Mouse (Mus musculus) adrenal gland, adult 18-20 months (tissue): Measurements from ENCODE around the gene Tas2r121. TPM values are rescaled to one million over a fixed set of nuclear protein-coding genes. Genes with fewer than 3 reads are reported as not detected.
"Not testable (repeated sequence)": the region's sequence is repeated elsewhere in the genome, so short reads cannot be mapped to it uniquely, and the experiment has no call there.

Experiments
- DNase-seq, 2 experiments: peaks; one replicate each; pipeline ENCODE4 v3.0.0; 2021 to 2022; ENCODE audit warnings: low spot score in 2 of 2
- long read RNA-seq, 2 experiments: library from polyadenylated mRNA; stranded (forward); transcript quantifications; one replicate each; pipeline ENCODE4 v2.0.0; 2021
- total RNA-seq, 2 experiments: library from RNA; stranded (reverse); gene quantifications; 1 replicate in 1 of 2; 2 replicates in 1 of 2; pipeline ENCODE4 v1.2.3; 2021

Gene Tas2r121
- total RNA-seq, result not detected
- long read RNA-seq, experiment 1, result 0 reads
- long read RNA-seq, experiment 2, result 0 reads

GRCm38 (mm10) chr6:132700907-132701306 lies at the start of gene Tas2r121:
Tas2r121 (minus strand) TSS chr6:132701007.
- DNase-seq, result no peak

DNA sequence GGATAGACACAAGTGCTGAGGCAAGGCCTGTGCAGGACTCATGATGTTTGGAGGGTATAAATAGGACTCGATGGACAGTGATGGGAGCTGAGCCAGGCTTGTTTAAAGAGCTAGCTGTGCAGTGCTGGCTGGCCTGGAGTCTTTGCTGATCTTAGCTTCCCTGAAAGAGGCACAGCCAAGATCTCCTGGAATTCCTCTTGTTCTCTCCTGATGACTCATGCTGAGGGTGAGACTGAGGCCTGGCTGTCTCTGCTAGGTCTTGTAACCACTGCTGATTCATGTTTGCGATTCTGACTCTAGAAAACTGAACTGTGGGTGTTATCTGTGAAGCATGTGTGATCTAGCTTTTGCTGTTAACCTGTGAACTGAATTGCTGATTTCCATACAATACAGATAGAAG lies 49.4 kb upstream of the Tas2r121 start:
- DNase-seq, result peak in 1 of 2 experiments; percentile 1

- DNase-seq, result no peak
Observed at GRCm38 (mm10) chr6:132737935-132738334, 37.1 kb upstream of the Tas2r121 start, which contains the start of gene Tas2r115. Tas2r115 (minus strand) TSS chr6:132738035.

DNA sequence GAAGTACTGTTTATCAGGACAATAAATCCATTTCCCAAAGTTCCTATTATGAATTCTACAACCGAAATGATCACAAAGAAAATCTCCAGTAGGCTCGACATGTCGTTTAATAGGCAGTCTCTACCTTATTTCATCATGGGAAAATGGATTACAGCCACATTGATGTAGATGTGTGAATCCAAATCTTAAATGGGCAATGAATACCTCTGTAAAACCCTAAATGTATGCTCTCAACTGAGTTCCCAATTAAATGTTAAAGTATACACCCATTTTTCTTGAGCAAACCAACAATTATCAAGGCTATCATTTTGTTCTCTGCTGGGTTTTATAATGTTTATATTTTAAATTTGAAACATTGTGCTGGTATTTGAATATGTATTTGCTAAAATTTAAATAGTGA lies 11.0 kb upstream of the Tas2r121 start, which contains the start of gene Tas2r122:
TSS of gene Tas2r122 (minus strand) at position 101 of the 400 bp plus-strand sequence.
- DNase-seq, result no peak

GRCm38 (mm10) chr6:132691596-132691995 lies 9.2 kb downstream of the Tas2r121 start:
- not testable (repeated sequence) for DNase-seq

GRCm38 (mm10) chr6:132656653-132657052 lies 44.2 kb downstream of the Tas2r121 start, which contains the start of gene Tas2r120:
Tas2r120 (plus strand) TSS chr6:132656953.
- no peak for DNase-seq

DNA sequence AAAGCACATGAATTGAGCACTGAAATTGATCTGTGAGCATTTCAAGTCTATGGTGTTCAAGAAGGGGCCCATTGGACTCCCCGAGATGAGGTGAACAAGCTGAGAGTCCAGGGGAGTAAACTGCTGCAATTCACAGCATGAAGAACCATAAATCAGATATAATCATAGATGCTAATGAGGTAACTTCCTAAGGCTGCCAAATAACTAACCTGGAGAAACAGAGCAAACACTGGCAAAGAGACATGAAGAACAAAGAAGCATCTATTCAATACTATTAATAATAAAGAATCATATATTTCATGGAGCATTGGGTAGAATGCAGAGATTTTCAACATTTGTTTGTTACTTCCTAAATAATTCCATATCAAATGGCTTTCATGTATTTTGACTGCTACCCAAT lies 49.4 kb downstream of the Tas2r121 start, which contains the start of gene A630073D07Rik:
TSS of gene A630073D07Rik (minus strand) at position 101 of the 400 bp plus-strand sequence.
- no peak for DNase-seq

Other genes with a start within 250 kb of the Tas2r121 start
- gene Prh1, start 131.2 kb downstream of the Tas2r121 start, total RNA-seq, result not detected
- gene Prp2, start 105.1 kb downstream of the Tas2r121 start, total RNA-seq, result not detected
- gene A630073D07Rik, start 49.5 kb downstream of the Tas2r121 start, total RNA-seq, result not detected
- not detected for gene Tas2r120, start 44.1 kb downstream of the Tas2r121 start, total RNA-seq
- gene Tas2r122, start 10.9 kb upstream of the Tas2r121 start, total RNA-seq, result not detected
- gene Tas2r115, start 37.0 kb upstream of the Tas2r121 start, total RNA-seq, result not detected
- not detected for gene Tas2r124, start 53.7 kb upstream of the Tas2r121 start, total RNA-seq
- not detected for gene Tas2r102, start 61.1 kb upstream of the Tas2r121 start, total RNA-seq
- not detected for gene Tas2r136, start 77.2 kb upstream of the Tas2r121 start, total RNA-seq
- not detected for gene Tas2r117, start 101.8 kb upstream of the Tas2r121 start, total RNA-seq
- not detected for gene Tas2r123, start 146.1 kb upstream of the Tas2r121 start, total RNA-seq
- gene Tas2r116, start 154.4 kb upstream of the Tas2r121 start, total RNA-seq, result not detected
- gene Tas2r110, start 167.0 kb upstream of the Tas2r121 start, total RNA-seq, result not detected
- not detected for gene Tas2r113, start 192.0 kb upstream of the Tas2r121 start, total RNA-seq
- not detected for gene Tas2r125, start 208.6 kb upstream of the Tas2r121 start, total RNA-seq